Mouse (Mus musculus) myocyte (in vitro differentiated cells): Measurements from ENCODE around the gene Mastl.

Experiments used
- CEBPB ChIP-seq: IDR thresholded peaks from 2 replicates; pipeline ENCODE4 v1.6.1; 2011; ENCODE audit warnings: mild to moderate bottlenecking, moderate library complexity; ENCODE audit not compliant: poor library complexity, insufficient read depth, severe bottlenecking
- E2F4 ChIP-seq: IDR thresholded peaks from one replicate; pipeline ENCODE4 v1.6.1; 2011; ENCODE audit warnings: mild to moderate bottlenecking, control low read depth, moderate library complexity; ENCODE audit not compliant: insufficient read depth
- MAX ChIP-seq: IDR thresholded peaks from one replicate; pipeline ENCODE4 v1.6.1; 2011; ENCODE audit warnings: low read depth, mild to moderate bottlenecking, control low read depth
- MYOD1 ChIP-seq, 3 experiments: IDR thresholded peaks; one replicate each; pipeline ENCODE4 v1.6.1; 2011; ENCODE audit warnings: control low read depth in 2 of 3, low read depth in 2 of 3, mild to moderate bottlenecking in 2 of 3, moderate library complexity in 1 of 3; ENCODE audit not compliant: insufficient read length in 2 of 3, control insufficient read depth in 1 of 3
- POLR2A ChIP-seq: IDR thresholded peaks from one replicate; pipeline ENCODE4 v1.6.1; 2011; ENCODE audit warnings: low read depth, mild to moderate bottlenecking, control low read depth, moderate library complexity; ENCODE audit not compliant: insufficient read length
- POLR2AphosphoS2 ChIP-seq: IDR thresholded peaks from one replicate; pipeline ENCODE4 v1.6.1; 2011; ENCODE audit warnings: low read depth, control low read depth; ENCODE audit not compliant: insufficient read length
- REST ChIP-seq: IDR thresholded peaks from one replicate; pipeline ENCODE4 v1.6.1; 2011; ENCODE audit warnings: mild to moderate bottlenecking, control low read depth, moderate library complexity; ENCODE audit not compliant: insufficient read depth, insufficient read length
- SRF ChIP-seq: IDR thresholded peaks from one replicate; pipeline ENCODE4 v1.6.1; 2011; ENCODE audit warnings: low read depth; ENCODE audit not compliant: control insufficient read depth, insufficient read length
- TCF12 ChIP-seq: IDR thresholded peaks from one replicate; pipeline ENCODE4 v1.6.1; 2011; ENCODE audit warnings: mild to moderate bottlenecking, control low read depth; ENCODE audit not compliant: poor library complexity, insufficient read depth, severe bottlenecking
- TCF3 ChIP-seq: IDR thresholded peaks from one replicate; pipeline ENCODE4 v1.6.1; 2011; ENCODE audit warnings: low read depth, control low read depth; ENCODE audit not compliant: insufficient read length
- USF1 ChIP-seq: IDR thresholded peaks from one replicate; pipeline ENCODE4 v1.6.1; 2011; ENCODE audit warnings: low read depth, mild to moderate bottlenecking, control low read depth, moderate library complexity

- no peak for TF ChIP-seq POLR2A
- no peak for TF ChIP-seq MYOD1 (IDR thresholded peaks at IDR 0.05; ENCODE audit: control insufficient read depth in 1 of 3, insufficient read length in 2 of 3, low read depth in 2 of 3)
- TF ChIP-seq MAX = no peak
- no peak for TF ChIP-seq CEBPB
- TF ChIP-seq E2F4 = no peak
- no peak for TF ChIP-seq POLR2AphosphoS2
- TF ChIP-seq TCF3 = no peak
- TF ChIP-seq SRF = no peak
- TF ChIP-seq USF1 = no peak
- no peak for TF ChIP-seq REST
- no peak for TF ChIP-seq TCF12
Measured at GRCm38 (mm10) chr2:23077693-23078092, 78.1 kb downstream of the Mastl start.
